Mouse (Mus musculus) kidney, postnatal 36 days (tissue): Measurements from ENCODE around the gene Nxpe5.
A peak's percentile ranks its signal among the peaks of the same experiment; 100 is the strongest.
"Not testable (repeated sequence)": the region's sequence is repeated elsewhere in the genome, so short reads cannot be mapped to it uniquely, and the experiment has no call there.

Experiments used
- DNase-seq, 2 experiments: peaks; one replicate each; pipeline ENCODE4 v3.0.0; 2021 to 2022; ENCODE audit warnings: mixed read lengths in 2 of 2

Gene Nxpe5

GRCm38 (mm10) chr5:138225700-138226099 is at the start of gene Nxpe5:
TSS of gene Nxpe5 (plus strand) at chr5:138225898.
- DNase-seq = no peak

DNA sequence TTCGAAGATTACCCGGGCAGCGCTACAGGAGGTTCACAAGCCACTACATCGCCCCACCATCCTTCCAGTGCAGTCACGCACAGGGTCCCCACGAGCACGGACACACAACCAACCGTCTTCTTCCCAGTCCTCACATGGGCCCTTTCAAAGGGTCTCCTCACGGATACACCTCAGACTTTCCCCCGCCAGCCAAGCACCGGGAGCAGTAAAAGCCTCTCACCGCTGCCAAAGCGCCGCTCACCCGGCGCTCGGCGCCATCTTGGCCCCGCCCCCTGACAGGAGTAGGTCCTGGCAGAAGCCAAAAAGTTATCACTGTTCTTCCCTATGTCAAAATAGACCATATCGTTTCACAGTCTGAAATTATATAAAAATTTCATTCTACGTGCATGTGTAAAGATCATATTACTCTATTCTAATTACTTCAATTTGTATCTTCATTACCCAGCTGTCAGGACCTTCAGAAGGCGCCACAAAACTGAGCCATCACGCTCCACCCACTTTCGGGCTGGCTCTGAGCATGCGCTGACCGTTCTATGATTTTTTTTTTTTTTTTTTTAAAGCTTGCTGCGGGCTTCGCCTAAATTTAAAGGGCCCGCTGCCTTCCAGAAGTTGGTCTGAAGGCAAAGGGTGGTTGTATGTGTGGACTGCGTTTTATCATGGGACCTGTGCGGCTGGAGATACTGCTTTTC is 38.6 kb upstream of the Nxpe5 start, which contains the start of the genes Taf6 and Cnpy4:
TSS of gene Taf6 (minus strand) at position 502 of the 689 bp plus-strand sequence.
TSS of gene Cnpy4 (plus strand) at position 536 of the 689 bp plus-strand sequence.
- peak; percentile 86 to 90 for DNase-seq

- DNase-seq = peak; percentile 79 to 87
These were observed 37.9 kb upstream of the Nxpe5 start for GRCm38 (mm10) chr5:138187661-138188306.

DNA sequence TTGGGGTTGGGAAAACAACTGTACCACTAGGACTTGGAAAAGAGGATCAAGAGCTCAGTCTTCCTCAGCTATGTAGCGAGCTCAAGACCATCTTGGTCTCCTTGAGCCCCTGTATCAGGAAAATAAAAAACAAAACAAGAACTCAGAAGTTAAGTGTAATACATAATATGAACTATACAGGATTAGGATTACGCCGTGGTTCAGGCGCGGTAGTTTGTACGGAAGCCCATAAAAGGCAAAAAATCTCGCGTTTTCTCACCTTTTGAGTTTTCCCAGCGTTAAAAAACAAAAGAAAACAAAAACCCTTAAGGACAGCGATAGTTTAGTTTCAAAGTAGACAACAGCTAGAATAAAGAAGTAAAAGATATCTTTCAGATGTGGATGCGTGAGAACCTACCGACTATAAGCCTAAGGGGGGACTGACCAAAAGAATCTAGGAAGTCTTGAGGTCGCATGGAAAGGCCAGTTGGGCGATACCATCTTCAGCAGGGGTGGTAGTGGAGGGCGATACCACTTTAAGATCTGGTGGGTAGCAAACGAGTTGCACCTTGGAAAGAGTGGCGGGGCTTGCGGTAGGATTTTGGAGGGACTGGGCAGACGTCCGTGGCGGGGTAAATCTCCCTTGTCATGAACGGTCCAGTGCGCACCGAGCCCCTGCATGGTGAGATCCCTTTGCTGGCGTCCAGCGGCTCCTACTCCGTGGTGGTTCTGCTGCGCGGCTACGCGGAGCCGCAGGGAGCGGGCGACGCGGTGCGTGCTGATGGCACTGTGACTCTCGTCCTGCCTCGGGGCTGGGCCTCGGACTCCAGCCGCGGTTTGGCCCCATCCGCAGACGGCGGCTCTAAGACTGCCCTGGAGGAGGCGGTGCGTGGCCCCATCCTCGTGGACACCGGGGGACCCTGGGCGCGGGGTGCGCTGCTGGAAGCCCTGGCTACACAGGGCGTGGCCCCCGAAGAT is 31.6 kb upstream of the Nxpe5 start, which contains the start of gene Mblac1:
TSS of gene Mblac1 (plus strand) at position 544 of the 957 bp plus-strand sequence.
- DNase-seq = peak; percentile 88 to 89

- DNase-seq = peak in 1 of 2 experiments; percentile 46
These were observed 30.8 kb upstream of the Nxpe5 start for GRCm38 (mm10) chr5:138194755-138195345.

GRCm38 (mm10) chr5:138195463-138195862 is 30.2 kb upstream of the Nxpe5 start:
- no peak for DNase-seq

DNA sequence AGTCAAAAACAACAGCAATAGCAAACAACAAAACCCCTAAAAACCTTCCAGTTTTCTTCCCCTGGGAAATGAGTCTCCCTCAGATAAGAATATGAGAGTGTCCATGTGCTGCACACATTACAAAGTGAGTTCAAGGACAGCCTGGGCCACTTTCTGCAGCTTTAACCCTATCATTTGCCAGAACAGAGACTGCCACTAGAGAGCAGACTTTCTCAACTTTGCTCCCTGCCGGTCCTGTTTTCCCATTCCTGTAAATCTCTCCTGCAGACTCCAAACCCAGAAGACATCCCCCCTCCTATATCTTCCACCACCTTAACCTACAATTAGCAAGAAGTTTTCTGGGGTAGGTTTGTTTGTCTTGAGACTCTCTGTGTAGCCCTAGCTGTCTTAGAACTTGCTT is 26.1 kb upstream of the Nxpe5 start:
- DNase-seq = peak; percentile 16 to 41

DNA sequence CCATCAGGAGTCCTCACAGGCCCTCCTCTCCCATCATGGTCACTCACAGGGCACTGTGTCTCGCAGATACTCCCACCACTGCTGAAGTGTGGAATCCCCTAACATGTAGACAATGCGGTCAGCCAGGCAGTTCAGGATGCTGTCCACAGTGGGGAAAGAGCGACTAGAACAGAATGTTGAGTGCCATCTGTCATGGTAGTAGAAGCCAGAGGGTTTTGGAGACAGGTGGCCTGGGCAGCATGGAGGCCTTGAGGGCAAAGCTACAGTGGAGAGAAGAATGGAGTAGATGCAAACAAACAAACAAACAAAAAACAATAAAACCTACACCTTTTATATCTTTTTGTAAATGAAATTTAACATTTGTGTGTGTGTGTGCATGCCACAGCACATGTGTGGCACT is 23.6 kb upstream of the Nxpe5 start:
- no peak for DNase-seq

GRCm38 (mm10) chr5:138207253-138207652 is 18.4 kb upstream of the Nxpe5 start:
- no peak for DNase-seq

GRCm38 (mm10) chr5:138207873-138208272 is 17.8 kb upstream of the Nxpe5 start:
- DNase-seq = no peak

DNA sequence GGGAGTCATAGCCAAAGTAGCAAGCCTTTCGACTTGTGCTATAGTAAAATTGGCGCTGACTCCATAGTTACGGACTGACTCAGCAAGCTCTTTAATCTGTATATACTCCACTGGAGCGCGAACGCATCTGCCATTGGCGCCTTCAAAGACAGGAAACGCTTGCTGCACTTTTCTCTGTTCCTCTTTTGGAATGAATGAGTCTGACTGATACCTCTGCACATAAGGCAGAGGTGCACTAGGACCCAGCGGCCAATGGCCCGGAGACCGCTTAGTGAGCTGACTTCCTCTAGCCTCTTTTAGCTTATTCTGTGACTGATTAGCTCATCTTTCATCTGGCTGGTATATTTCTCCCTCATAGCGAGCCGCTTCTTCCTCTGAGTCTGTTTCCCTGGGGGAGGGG is 9.1 kb upstream of the Nxpe5 start:
- not testable (repeated sequence) for DNase-seq

GRCm38 (mm10) chr5:138219864-138220263 is 5.8 kb upstream of the Nxpe5 start:
- peak in 1 of 2 experiments; percentile 16 for DNase-seq

GRCm38 (mm10) chr5:138222111-138222510 is 3.6 kb upstream of the Nxpe5 start:
- DNase-seq = peak; percentile 91 to 98

DNA sequence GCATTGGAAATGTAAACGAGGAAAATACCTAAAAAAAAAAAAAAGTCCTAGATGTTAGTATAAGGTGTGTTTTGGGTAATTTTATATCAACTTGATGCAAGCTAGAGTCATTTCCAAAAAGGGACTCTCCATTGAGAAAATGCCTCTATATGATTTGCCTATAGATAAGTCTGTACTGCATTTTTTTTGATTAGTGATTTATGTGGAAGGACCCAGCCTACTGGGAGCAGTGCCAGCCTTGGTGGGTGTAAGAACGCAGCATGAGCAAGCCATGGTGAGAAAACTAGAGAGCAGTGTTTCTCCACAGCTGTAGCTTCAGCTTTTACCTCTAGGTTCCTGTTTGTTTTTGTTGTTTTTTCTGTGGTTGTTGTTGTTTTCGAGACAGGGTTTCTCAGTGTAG is 2.4 kb upstream of the Nxpe5 start:
- DNase-seq = peak in 1 of 2 experiments; percentile 36

- no peak for DNase-seq
These were observed 793 bp downstream of the Nxpe5 start for GRCm38 (mm10) chr5:138226491-138226890.

DNA sequence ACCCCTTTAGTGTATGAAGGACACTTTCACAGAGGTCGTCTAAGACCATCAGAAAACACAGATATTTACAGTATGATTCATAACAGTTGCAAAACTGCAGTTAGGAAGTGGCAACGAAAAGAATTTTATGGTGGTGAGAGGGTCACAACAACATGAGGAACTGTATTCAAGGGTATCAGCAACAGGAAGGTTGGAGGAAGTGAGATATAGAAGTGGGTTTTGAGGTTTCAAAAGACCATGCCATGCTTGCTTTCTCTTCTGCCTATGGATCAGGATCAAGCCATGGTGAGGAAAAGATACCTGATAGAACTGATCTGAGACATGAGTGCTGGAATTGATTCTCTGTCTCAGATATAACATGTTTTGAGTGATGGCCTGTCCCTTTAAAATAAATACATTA is 1.7 kb downstream of the Nxpe5 start:
- DNase-seq = no peak

DNA sequence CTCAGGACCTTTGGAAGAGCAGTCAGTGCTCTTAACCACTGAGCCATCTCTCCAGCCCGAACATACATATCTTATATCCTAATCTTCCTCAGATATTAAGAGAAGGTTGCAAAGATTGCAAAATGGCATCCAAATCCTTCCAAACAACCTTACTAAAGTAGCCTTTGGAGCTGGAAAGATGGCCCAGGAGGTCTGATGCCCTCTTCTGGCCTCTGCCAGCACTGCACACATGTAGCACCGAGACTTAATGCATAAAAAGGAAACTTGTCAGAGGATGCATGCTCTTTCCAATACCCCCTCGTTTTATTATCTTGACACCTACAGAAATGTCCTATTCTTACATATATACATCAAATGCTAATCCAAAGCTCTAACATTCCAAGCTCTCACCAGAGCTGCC is 2.3 kb downstream of the Nxpe5 start:
- DNase-seq = peak; percentile 39 to 83

- no peak for DNase-seq
These were observed 3.8 kb downstream of the Nxpe5 start for GRCm38 (mm10) chr5:138229511-138229910.

- no peak for DNase-seq
These were observed 8.1 kb downstream of the Nxpe5 start for GRCm38 (mm10) chr5:138233778-138234177.

DNA sequence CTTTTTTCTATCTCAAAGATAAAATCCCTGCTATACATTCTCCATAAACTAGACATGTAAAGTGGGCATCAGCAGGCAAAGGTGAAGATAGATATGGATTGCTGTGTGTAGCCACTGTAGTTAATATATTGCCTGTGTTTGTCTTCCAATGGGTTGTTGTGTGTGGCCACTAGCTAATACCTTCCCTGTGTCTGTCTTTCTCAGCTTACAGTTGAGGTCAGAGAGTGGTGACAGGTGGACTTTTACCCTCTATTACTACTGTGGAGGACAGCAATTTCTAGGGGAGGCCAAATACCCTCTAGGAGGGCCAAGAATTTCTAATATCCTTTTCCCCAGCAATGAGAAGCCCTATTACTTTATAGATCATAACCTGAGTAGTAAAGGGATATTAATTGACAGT is 8.5 kb downstream of the Nxpe5 start:
- no peak for DNase-seq

DNA sequence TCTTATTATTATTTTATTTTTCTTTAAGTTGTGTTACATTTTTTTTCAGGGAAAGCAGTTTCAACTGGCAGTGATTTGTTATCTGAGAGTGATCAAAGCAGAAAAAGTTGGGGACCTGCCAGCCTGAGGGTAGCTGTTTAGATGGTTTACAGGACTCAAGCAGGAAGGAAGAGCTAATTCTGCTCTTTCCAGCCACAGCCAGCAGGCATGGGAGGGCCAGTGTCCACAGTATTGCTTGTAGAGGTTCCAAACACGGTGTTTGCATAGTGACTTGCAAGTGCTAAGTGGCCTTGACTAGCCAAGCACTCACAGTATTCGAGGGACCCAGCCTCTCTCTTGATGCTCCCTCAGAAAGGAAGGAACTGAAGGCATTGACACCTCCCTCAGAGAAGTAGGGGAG is 15.8 kb downstream of the Nxpe5 start:
- DNase-seq = no peak

DNA sequence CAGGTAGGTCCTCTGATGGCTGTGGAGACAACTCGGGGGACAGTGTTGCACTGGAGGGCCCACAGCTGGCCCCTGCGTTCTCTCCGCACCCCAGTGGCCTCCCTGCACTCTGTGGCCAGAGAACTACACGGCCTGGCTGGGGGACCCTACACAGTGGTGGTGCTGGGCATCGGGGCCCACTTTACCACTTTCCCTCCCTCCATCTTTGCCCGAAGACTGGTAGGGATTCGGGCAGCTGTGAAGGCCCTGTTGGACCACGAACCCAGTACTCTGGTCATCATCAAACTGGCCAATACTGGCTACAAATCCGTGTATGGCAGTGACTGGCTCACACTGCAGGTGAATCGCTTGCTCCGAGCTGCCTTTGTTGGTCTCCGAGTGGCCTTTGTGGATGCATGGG is 25.4 kb downstream of the Nxpe5 start:
- no peak for DNase-seq

DNA sequence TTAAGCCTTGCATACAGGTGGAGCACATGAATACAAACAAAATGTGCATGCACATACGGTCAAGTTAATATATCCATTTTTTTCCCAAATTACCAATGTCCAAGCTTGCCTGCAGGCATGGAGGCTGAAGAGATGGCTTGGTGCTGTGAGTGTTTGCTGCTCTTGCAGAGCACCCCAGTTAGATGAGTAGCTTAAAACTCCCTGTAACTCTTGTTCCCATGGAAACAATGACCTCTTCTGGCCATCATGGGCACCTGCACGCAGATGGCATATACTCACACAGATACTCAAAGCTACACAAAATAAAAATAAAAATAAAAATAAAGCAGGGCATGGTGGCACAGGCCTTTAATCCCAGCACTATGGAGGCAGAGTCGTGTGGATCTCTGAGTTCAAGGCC is 27.4 kb downstream of the Nxpe5 start:
- DNase-seq = no peak
